Mouse (Mus musculus): Measurements from ENCODE around the gene Ncf1.
A peak's percentile ranks its signal among the peaks of the same experiment; 100 is the strongest.

The Ncf1 gene

DNA sequence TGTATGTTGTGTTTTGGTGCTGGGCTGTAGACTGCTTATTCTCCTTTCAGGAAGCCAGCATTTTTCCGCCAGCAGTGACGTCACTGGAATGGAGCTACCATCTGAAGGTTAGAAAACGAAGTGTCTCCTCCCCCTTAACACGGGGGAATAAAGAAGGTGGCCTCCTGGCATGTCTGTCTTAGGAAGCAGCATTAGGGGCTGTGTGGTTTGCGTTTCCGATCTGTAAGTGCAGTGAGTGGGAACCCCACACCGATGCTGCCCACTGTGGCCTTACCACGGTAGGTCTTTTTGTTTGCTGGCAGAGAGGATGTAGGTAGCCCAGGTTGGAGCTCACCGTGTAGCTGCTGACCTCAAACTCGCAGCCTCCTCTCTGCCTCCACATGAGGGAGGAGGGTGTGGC, 22.7 kb downstream of the Ncf1 start:
- no peak for DNase-seq (ENCODE audit: low spot score)

DNA sequence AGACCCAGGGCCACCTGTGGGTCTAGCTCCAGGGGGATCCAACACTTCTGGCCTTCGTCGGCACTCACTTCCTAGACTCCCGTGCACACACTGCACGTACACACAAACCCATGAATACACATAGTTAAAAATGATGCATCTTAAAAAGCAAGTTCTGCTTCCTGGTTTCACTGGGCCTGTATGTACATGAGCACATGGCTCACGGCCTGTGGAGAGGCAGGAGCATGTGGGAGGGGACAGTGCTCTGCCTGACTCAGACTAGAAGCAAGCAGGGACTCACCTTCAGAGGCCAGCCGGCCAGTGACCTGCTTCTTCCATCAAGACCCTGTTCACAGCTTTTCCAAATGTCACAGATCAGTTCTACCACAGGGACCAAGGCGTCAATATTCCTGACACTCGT, 35.8 kb downstream of the Ncf1 start:
- DNase-seq (ENCODE audit: low spot score): no peak

DNA sequence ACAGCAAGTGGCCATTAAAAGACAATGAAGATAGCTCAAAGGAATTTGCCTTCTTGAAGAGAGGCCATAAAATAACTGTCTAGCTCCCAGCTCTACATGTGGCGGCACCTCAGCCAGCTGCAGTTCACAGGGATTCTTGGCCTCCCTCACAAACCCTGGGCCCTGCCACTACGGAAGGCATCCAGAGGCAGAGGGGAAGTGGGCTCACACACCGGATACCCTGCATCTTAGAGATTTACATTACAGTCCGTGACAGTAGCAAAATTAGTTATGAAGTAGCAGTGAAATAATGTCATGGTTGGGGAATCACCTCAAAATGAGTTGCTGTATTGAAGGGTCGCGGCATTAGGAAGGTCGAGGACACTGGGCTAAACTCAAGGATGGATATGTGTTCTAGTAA, 40.9 kb downstream of the Ncf1 start:
- no peak for DNase-seq (ENCODE audit: low spot score)

DNA sequence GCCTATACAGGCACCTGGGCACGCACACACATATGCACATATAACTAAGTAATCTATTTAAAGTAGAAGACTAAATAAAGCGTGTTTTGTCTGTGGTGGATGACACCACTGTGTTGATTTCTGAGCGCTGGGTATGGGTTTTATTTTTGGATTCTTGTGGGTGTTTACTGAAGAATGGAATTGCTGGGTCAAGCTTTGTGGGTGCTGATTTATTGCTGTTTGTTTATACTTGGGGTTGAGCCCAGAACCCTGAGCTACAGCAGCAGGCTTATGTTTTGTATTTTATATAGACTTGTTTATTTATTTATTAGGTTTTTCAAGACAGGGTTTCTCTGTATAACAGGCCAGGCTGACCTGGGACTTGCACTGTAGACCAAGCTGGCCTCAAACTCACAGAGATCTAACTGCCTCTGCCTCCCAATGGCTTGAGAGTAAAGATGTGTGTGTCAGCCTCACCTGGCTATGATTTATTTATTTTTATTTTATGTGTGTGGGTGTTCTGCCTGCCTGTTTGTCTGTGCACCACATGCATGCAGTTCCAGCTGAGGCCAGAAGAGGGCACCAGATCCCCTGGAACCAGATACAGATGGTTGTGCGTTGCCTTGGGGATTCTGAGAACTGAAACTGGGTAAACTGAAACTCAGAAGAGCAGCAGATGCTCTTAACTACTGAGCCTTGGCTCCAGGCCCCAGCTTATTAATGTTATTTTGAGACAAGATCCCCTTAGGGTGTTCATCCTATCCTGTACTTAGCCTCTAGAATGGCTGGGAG, 42.3 kb downstream of the Ncf1 start:
- no peak for DNase-seq (ENCODE audit: low spot score)

DNA sequence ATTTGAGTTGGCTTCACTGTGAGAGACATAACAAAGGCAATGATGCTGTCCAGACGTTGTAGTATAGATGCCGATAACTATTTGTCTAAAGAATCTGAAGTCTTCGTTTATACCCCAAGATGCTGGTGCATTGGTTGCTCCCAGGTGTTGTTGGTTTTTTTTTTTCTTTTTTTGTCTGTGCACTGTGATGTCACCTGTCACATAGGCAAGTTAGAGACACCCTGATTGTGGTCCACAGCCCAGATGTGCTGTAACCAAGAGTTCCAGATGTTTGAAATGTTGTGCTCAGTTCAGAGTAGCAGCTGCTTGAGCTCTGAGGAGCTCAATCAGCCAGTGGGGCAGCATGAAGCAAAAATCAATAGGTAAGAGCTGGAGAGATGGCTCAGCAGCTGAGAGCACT, 43.4 kb downstream of the Ncf1 start:
- no peak for DNase-seq (ENCODE audit: low spot score)

DNA sequence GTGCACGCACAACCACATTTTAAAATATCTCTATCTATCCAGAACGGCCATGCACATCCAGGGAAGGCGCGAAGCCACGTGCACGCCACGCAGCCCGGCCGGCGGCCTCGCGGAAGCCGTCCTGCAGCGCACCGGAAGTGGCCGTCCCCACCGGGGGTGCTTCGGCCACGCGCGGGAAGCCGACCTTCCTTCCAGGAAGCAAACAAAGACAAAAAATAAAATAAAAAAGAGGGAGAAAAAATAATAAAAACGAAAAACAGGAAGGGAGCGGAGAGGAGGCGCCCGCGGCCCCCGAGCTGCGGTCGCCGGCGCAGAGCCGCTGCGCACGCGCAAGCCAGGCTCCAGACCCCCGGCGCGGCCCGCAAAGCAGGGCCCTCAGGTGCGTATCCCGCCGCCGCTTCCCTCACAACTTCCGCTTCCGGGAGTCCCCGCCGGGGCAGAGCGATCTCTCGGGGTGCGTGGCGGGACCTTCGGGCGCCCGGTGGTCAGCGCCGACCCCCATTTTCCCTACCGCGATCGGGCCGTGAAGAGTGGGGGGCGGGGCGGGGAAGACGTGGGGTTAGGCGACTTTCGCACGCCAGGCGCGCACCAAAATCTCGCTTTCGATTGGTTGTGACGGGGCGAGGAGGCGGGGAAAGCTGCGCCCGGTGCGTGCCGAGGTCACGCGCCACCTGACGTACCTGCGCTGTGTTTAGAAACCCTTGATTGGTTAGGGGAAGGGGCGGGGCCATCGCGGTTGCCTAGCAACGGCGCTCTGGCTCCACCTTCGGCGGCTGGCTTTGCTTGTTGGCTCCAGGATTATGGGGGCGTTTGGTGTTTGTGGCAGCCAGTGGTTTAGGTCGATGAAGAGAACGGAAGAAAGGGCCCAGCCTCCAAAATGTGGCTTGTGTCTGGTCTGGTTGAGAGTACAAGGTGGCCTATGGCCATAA, 45.3 kb downstream of the Ncf1 start, which contains the start of gene Gtf2ird2:
Gene Gtf2ird2, plus strand, starts transcription at position 140 of the 929 bp plus-strand sequence.
- DNase-seq (ENCODE audit: low spot score): peak; percentile 97

DNA sequence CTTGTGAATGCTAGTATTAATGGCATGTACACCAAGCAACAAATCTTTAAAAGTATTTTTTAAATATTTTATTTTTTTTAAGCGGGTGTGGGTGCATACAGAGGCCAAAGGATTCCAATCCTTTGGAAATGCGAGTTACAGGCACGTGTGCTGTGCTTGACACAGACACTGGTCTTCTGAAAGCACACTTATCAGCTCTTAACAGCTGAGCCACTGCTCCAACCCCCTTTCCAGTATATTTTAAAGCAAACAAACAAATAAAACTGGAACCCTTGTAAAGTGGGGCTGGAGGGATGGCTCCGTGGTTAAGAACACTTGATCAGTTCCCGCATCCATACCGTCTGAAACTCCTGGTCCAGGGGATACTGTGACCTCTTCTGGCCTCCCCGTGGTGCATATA, 46.3 kb downstream of the Ncf1 start:
- no peak for DNase-seq (ENCODE audit: low spot score)

DNA sequence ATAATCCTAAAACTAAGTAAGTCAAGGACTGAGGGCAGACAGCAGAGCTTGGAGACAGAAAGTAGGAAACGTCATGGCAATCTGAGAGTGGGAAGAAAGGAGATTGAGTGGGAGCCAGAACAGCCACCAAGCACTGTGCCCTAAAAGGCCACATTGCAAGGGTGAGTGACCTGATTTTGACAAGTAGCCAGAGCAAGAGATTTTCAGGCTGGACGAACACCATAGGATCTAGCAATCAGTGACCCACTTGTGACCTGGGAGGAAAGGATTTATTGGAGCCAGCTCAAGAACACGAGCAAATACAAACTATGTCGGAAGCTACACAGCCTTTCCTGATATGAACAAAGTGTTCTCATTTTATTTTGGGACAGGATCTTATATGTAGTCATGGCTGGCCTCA, 46.7 kb downstream of the Ncf1 start:
- no peak for DNase-seq (ENCODE audit: low spot score)

DNA sequence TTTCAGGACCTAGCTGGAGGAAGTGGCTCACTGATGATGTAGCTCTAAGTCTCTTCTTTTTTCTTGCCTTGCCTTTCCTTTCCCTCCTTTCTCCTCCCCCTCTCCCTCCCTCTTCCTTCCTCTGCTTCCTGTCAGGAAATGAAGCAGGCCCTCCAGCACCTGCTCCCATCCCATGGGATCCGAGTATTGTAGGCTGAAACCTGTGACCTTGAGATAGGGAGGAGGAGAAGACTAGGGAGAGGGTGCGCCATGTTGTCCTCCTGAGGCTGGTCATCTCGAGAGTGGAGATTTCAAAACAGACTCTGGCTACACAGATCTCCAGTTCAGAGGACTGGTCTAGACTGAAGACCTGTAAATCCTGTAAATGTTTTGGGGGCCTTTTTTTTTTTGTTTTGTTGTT, 47.3 kb downstream of the Ncf1 start:
- DNase-seq (ENCODE audit: low spot score): no peak

DNA sequence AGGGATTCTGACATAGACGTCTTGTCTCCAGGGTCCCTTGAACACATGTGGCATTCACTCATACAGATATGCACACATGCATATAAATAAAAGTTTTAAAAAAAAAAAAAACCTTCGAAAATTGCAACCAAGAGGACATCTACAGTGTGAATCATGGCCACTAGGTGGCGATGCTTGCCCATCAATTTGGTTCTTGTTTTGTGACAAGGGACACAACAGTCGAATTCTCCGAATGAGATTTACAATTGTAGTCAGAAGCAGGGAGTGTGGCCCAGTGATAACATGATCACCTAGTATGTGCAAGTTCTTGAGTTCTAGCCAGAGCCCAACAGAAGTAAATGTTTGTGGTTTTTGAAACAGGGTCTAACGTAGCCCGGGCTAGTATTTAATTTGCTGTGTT, 49.6 kb downstream of the Ncf1 start:
- DNase-seq (ENCODE audit: low spot score): peak; percentile 51

DNA sequence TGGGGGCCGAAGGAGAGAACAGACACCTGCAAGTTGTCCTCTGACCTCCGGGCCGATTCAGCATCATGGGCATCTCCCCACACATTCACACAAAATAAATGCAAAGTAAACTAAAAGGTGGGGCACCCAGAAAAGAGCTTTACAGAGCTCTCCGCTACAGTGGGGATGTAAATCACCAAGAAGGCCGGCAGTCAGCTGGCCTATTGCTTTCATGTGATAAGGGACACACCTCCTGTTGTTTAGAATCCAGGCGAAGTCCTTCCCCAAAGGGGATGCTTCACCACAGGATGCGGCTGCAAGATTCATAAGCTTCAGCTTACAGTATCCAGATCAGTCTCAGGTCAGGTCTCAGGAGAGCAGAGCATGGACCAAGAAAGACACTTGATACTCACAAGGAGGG, 50.9 kb downstream of the Ncf1 start:
- DNase-seq (ENCODE audit: low spot score): no peak

DNA sequence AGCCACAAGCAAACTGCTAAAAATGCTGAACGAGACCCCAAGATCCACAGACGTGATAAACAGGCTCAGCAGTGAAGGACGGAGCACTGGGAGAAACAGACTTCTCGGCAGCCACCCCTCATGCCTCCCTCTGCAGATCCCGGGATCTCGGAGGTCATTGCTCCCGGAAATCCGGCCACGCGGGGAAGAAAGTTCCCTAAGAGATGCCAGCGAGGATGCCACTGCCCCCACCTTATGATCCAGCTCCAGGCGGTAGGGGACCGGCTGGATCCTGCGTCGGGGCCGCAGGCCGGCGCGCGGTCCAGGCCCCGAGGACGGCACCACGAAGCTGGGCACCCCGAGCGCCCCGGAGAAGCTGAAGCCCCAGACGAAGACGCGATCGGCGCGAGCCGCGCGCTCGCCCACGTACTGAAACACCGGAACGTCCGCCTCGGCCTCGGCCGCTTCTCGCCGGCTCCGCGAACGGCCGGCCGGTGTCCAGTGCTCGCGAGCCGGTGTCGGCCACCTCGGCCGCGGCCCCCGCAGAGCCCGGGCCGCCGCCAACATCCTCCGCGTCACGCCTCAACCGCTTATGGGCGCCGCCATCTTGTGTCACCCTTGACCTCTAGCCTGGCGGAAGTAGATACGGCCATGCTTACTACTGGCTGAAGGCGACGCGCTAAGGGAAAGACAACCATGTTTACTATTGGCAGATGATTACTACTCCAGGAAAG, 53.1 kb downstream of the Ncf1 start, which contains the start of gene Rcc1l:
Gene Rcc1l, minus strand, starts transcription at position 606 of the 713 bp plus-strand sequence.
- DNase-seq (ENCODE audit: low spot score): peak; percentile 38

DNA sequence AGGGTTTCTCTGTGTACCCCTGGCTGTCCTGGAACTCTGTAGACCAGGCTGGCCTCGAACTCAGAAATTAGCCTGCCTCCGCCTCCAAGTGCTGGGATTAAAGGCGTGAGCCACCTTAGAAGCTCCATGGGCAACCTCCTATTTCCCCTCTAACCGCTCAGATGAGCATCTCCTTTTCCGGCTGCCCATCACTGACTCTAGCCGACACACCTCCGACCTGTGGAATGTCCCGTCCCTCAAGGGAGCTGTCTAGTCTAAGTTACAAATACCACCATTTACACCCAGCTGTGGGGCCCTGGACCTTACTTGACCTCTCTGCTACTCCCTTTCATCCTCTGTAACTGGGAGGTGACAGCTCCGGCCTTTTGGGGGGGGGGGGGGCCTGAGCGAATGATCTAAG, 53.7 kb downstream of the Ncf1 start:
- no peak for DNase-seq (ENCODE audit: low spot score)

DNA sequence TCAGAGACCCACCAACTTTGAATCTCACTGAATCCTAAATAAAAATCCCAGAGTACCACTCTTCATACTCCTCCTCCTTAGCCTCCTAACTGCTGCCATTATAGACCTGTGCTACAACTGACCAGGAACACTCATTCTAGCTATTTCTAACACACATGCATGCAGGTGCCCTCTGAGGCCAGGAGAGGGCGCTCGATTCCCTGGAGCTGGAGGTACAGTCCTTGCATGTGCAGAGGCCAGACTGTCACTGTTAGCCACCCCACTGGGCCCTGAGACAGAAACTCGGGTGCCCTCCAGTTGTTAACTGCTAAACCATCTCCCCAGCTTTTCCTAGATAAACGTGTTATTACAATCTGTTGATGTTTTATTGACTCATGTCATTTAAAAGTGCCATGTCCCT, 56.2 kb downstream of the Ncf1 start:
- no peak for DNase-seq (ENCODE audit: low spot score)

DNA sequence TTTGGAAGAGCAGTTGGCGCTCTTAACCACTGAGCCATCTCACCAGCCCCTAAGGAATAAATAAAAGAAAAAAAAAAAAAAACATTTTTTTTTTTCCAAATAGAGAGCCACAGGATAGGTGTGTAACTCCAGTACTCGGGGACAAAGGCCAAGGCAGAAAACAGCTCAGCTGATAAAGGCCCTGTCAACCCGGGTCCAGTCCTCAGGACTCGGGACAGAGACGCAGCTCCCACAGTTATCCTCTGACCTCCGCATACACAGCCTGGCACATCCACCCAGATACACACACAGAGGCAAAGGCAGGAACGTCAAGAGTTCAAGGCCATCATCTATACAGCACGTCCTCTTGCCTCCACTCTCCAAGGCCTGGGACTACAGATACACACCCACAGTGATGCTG, 59.3 kb downstream of the Ncf1 start:
- no peak for DNase-seq (ENCODE audit: low spot score)

Data from urinary bladder, postnatal 10 days (tissue).